Mouse (Mus musculus): Measurements from ENCODE around the gene Bcl2l2. TPM values are rescaled to one million over a fixed set of nuclear protein-coding genes. Genes with fewer than 3 reads are reported as not detected.
A peak's percentile ranks its signal among the peaks of the same experiment; 100 is the strongest.

Gene Bcl2l2
- polyA plus RNA-seq, 2 experiments: 5.4 to 46.6 TPM

DNA sequence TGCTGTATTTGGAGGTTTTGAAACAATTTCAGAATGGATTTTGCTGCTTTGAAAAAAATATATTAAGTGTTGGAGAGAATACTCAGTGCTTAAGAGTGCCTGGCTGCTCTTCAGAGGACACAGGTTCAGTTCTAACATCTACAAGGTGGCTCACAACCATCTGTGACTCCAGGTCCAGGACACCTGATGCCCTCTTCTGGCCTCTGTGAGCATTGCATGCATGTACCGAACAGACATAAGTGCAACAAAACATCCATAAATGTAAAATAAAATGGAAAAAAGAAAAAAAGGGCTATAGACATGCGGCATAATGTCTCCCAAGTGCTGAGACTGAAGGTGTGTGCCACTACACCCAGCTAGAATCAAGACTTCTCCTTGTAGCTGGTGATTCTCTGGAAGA lies 22.7 kb upstream of the Bcl2l2 start:
- peaks cover 24% of the 10 kb centered on the region for H3K36me3 ChIP-seq (ENCODE audit: control insufficient read depth, insufficient read depth, low read length)
- no peak for TF ChIP-seq POLR2A (IDR thresholded peaks at IDR 0.05; ENCODE audit: borderline replicate concordance, extremely low read depth, insufficient read depth, insufficient read length)
- H3K4me2 ChIP-seq (replicated peaks; ENCODE audit: low read depth, low read length, severe bottlenecking): no peak overlapping the region
- no peak overlapping the region for H3K9ac ChIP-seq (ENCODE audit: low read depth, low read length, severe bottlenecking)
- H3K4me1 ChIP-seq (ENCODE audit: control insufficient read depth, insufficient read depth, low read length): no peaks in the 10 kb centered on the region; the same call in 1 of the 2 replicates
- WGBS: 37% methylated on average over 2 of the region's 2 CpGs
- H3K27ac ChIP-seq (replicated peaks; ENCODE audit: low read depth, low read length): no peak overlapping the region
- H3K9me3 ChIP-seq (ENCODE audit: control insufficient read depth, low read length): no peaks in the 10 kb centered on the region
- DNase-seq (ENCODE audit: low spot score) (no peak), ATAC-seq (ENCODE audit: low FRiP score, low read depth) (no peak)
- H3K27me3 ChIP-seq (ENCODE audit: control insufficient read depth, insufficient read depth, low read length): no peaks in the 10 kb centered on the region
- no peak overlapping the region for H3K4me3 ChIP-seq (replicated peaks; ENCODE audit: low read length)

DNA sequence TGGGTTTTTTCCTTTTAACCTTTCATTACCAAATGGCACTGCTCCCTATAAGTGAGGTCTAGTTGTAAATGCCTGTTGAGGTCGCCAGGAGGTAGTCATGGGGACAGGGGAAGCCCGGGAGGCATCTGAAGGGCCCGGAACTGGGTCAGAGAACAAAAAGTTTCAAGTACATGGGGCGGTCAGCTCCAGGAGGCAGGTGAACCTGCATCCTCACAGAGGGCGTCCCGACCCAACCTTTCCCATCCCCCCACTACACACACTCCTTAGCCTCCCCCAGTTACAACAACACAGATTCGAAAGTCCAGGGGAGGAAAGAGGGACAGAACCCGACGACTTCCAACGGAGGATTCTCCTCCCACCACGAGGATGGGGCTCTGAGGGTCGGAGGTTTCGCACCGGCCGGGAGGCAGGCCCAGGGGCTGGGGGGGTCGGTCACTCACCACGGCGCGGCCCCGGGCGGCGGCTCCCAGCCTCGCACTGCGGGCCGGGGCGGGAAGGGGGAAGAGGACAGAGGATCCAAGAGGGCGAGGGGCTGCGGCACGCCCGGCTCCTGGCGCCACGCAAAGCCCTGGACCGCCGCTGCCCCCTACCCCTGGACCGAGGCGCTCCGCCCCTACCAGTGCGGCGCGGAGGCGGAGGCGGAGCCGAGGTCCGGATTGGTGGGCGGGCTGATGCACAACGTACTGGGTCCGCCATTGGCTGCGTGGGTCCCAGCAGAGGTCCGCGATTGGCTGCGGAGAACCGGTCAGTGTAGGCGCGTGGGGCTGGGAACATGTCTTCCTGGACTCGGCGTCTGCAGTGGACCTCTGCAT lies 19.5 kb upstream of the Bcl2l2 start:
- peak overlapping the region; percentile 77 for H3K4me3 ChIP-seq (replicated peaks; ENCODE audit: low read length)
- no peaks in the 10 kb centered on the region for H3K27me3 ChIP-seq (ENCODE audit: control insufficient read depth, insufficient read depth, low read length)
- no peaks in the 10 kb centered on the region for H3K9me3 ChIP-seq (ENCODE audit: control insufficient read depth, low read length)
- H3K36me3 ChIP-seq (ENCODE audit: control insufficient read depth, insufficient read depth, low read length): no peaks in the 10 kb centered on the region
- H3K4me1 ChIP-seq (ENCODE audit: control insufficient read depth, insufficient read depth, low read length): no peaks in the 10 kb centered on the region; the same call in 1 of the 2 replicates
- under 1% methylated on average over 40 of the region's 56 CpGs for WGBS
- peak; percentile 100 for ATAC-seq (ENCODE audit: low FRiP score, low read depth)
- peak overlapping the region; percentile 77 for H3K9ac ChIP-seq (ENCODE audit: low read depth, low read length, severe bottlenecking)
- H3K4me2 ChIP-seq (replicated peaks; ENCODE audit: low read depth, low read length, severe bottlenecking): peak overlapping the region; percentile 61
- peak; percentile 93 for DNase-seq (ENCODE audit: low spot score)
- peak overlapping the region; percentile 65 for H3K27ac ChIP-seq (replicated peaks; ENCODE audit: low read depth, low read length)
- peak; percentile 71; the same call in 1 of the 2 replicates for TF ChIP-seq POLR2A (IDR thresholded peaks at IDR 0.05; ENCODE audit: borderline replicate concordance, extremely low read depth, insufficient read depth, insufficient read length)

DNA sequence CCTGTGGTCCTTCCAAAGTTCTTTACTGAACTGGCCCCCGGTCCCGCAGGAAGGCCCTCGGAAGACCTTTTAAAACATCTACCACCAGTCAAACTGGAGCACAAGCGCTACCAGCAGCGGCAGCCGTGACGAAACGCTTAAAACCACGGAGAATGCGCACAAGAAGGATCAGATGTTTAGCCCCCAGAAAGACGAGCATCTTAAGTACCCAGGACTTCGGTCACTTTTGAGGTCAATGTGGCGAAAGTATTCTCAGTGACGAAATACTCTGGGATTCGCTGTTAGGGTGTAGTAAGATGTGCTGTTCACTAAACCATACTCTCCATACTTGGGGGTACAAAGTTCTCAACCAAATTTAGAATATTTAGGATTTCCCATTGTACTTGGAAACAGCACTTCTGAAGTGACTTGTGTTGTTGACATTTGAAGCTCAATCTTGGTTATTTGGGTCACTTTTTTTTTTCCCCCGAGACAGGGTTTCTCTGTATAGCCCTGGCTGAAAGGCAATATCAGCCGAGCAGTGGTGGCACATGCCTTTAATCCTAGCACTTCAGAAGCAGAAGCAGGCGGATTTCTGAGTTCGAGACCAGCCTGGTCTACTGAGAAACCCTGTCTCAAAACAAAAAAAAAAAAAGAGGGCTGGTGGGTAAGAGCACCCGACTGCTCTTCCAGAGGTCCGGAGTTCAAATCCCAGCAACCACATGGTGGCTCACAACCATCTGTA lies 18.7 kb upstream of the Bcl2l2 start:
- peak overlapping the region; percentile 61 for H3K4me2 ChIP-seq (replicated peaks; ENCODE audit: low read depth, low read length, severe bottlenecking)
- 0 out of 2 replicates have a peak overlapping the region, but pooled peaks have one; percentile 22 for H3K27ac ChIP-seq (replicated peaks; ENCODE audit: low read depth, low read length)
- H3K27me3 ChIP-seq (ENCODE audit: control insufficient read depth, insufficient read depth, low read length): no peaks in the 10 kb centered on the region
- no peaks in the 10 kb centered on the region; the same call in 1 of the 2 replicates for H3K4me1 ChIP-seq (ENCODE audit: control insufficient read depth, insufficient read depth, low read length)
- WGBS: 14% methylated on average over 21 of the region's 21 CpGs
- TF ChIP-seq POLR2A (IDR thresholded peaks at IDR 0.05; ENCODE audit: borderline replicate concordance, extremely low read depth, insufficient read depth, insufficient read length): no peak
- H3K9me3 ChIP-seq (ENCODE audit: control insufficient read depth, low read length): no peaks in the 10 kb centered on the region
- H3K36me3 ChIP-seq (ENCODE audit: control insufficient read depth, insufficient read depth, low read length): no peaks in the 10 kb centered on the region
- H3K4me3 ChIP-seq (replicated peaks; ENCODE audit: low read length): peak overlapping the region; percentile 77
- DNase-seq (ENCODE audit: low spot score) (no peak), ATAC-seq (ENCODE audit: low FRiP score, low read depth) (peak; percentile 19; the same call in 1 of the 2 replicates)
- peak overlapping the region; percentile 77 for H3K9ac ChIP-seq (ENCODE audit: low read depth, low read length, severe bottlenecking)

DNA sequence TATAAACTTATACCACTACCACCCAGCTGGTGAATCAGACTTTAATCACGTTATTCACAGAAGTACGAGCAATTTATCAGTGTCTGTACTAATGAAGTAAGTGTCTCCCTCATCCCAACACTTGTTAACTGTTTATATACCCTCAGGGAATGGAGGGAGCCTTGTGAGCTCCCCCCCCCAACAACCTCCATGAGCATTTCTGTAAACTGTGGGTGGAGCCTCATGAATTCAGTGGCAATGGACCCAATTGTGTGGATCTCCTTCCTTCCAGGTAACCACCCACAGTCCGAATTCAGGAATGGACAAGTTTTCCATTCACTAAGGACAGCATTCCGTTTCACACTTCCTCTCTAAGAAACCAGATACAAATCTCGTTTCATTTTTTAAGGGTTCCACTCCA lies 17.6 kb upstream of the Bcl2l2 start:
- Histone ChIP-seq H3K27ac (replicated peaks; ENCODE audit: low read depth, low read length) (no peak overlapping the region), H3K4me2 (replicated peaks; ENCODE audit: low read depth, low read length, severe bottlenecking) (no peak overlapping the region), H3K4me1 (ENCODE audit: control insufficient read depth, insufficient read depth, low read length) (no peaks in the 10 kb centered on the region; the same call in 1 of the 2 replicates), H3K9ac (ENCODE audit: low read depth, low read length, severe bottlenecking) (no peak overlapping the region), H3K9me3 (ENCODE audit: control insufficient read depth, low read length) (no peaks in the 10 kb centered on the region), H3K4me3 (replicated peaks; ENCODE audit: low read length) (no peak overlapping the region), H3K27me3 (ENCODE audit: control insufficient read depth, insufficient read depth, low read length) (no peaks in the 10 kb centered on the region), H3K36me3 (ENCODE audit: control insufficient read depth, insufficient read depth, low read length) (no peaks in the 10 kb centered on the region)
- no peak for ATAC-seq (ENCODE audit: low FRiP score, low read depth)
- DNase-seq (ENCODE audit: low spot score): no peak
- no peak for TF ChIP-seq POLR2A (IDR thresholded peaks at IDR 0.05; ENCODE audit: borderline replicate concordance, extremely low read depth, insufficient read depth, insufficient read length)
- 69% methylated on average over 5 of the region's 5 CpGs for WGBS

DNA sequence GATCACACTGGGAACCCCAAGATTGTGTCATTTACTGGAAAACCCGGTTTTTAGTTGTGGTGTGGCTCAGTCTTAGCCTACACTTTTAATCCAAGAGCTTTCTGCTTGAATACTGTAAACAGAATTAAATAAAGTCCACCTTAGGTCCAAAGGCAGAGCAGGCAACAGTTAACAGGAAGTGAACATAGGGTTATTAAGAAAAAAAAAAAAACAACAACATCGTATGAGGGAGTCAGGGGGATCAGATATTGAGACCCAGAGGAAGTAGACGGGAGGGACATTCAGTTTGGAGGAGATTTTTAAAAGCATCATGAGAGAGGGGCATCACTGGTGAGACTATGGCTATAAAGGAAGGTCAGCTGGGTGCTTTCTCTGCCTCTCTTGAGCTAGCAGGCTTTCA lies 16.9 kb upstream of the Bcl2l2 start:
- no peak overlapping the region for H3K9ac ChIP-seq (ENCODE audit: low read depth, low read length, severe bottlenecking)
- no peak for TF ChIP-seq POLR2A (IDR thresholded peaks at IDR 0.05; ENCODE audit: borderline replicate concordance, extremely low read depth, insufficient read depth, insufficient read length)
- WGBS: 49% methylated on average over 3 of the region's 3 CpGs
- no peak overlapping the region for H3K27ac ChIP-seq (replicated peaks; ENCODE audit: low read depth, low read length)
- no peaks in the 10 kb centered on the region; the same call in 1 of the 2 replicates for H3K4me1 ChIP-seq (ENCODE audit: control insufficient read depth, insufficient read depth, low read length)
- ATAC-seq (ENCODE audit: low FRiP score, low read depth) (no peak), DNase-seq (ENCODE audit: low spot score) (no peak)
- no peaks in the 10 kb centered on the region for H3K27me3 ChIP-seq (ENCODE audit: control insufficient read depth, insufficient read depth, low read length)
- H3K9me3 ChIP-seq (ENCODE audit: control insufficient read depth, low read length): no peaks in the 10 kb centered on the region
- H3K36me3 ChIP-seq (ENCODE audit: control insufficient read depth, insufficient read depth, low read length): no peaks in the 10 kb centered on the region
- no peak overlapping the region for H3K4me2 ChIP-seq (replicated peaks; ENCODE audit: low read depth, low read length, severe bottlenecking)
- no peak overlapping the region for H3K4me3 ChIP-seq (replicated peaks; ENCODE audit: low read length)

Data from limb, embryonic 14.5 days (tissue).